Mouse (Mus musculus) E14TG2a.4 (cell line): Measurements from ENCODE around the gene Mrgpra6.

Experiments
- H3K27me3 ChIP-seq: 2 replicates; pipeline ENCODE4 v1.6.1; 2014; ENCODE audit warnings: low read length, control low read depth; ENCODE audit not compliant: insufficient read depth
- H3K36me3 ChIP-seq: 2 replicates; pipeline ENCODE4 v1.6.1; 2014; ENCODE audit warnings: low read length, control low read depth; ENCODE audit not compliant: insufficient read depth
- H3K4me1 ChIP-seq: replicated peaks from 2 replicates; pipeline ENCODE4 v1.6.1; 2014; ENCODE audit warnings: low read depth, low read length, control low read depth
- H3K4me3 ChIP-seq: replicated peaks from 2 replicates; pipeline ENCODE4 v1.5.1; 2014; ENCODE audit warnings: mild to moderate bottlenecking, low read length
- H3K9me3 ChIP-seq: 2 replicates; pipeline ENCODE4 v1.6.1; 2014; ENCODE audit warnings: low read length, control low read depth
- CTCF ChIP-seq: conservative IDR thresholded peaks from 2 replicates; pipeline ENCODE4 v1.5.1; 2014; ENCODE audit warnings: low read length
- NANOG ChIP-seq: IDR thresholded peaks from 2 replicates; pipeline ENCODE4 v1.6.1; 2014; ENCODE audit warnings: borderline replicate concordance, low read length, mixed read lengths
- POU5F1 ChIP-seq: IDR thresholded peaks from 2 replicates; pipeline ENCODE4 v1.6.1; 2014; ENCODE audit warnings: low read length, borderline replicate concordance

Gene Mrgpra6

DNA sequence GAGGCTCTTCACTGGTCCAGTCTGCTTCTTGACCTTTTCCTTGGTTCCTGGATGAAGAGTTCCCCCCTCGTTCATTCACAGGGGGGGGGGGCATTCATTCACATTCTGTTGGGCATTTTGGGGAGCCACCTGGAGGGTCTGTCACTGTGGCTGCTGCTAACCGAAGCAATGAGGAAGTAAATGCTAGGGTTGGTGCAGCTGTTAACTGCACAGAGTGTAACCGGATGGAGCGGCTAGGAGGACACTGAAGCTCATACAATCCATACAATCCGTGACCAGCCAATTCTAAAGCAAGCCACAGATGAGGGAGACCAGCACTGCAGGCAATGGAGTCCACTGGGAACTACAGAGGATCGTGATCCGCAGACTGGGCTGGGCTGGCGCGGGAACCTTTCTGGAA, 47.0 kb downstream of the Mrgpra6 start:
- TF ChIP-seq CTCF (no peak), NANOG (no peak), POU5F1 (no peak)
- Histone ChIP-seq H3K36me3 (no peaks in the 10 kb centered on the region), H3K9me3 (peaks cover 4% of the 10 kb centered on the region; the same call in 1 of the 2 replicates), H3K4me1 (peaks cover 21% of the 10 kb centered on the region), H3K27me3 (peaks cover 2% of the 10 kb centered on the region; the same call in 1 of the 2 replicates), H3K4me3 (no peak overlapping the region)

- Histone ChIP-seq H3K4me3 (no peak overlapping the region), H3K27me3 (peaks cover 4% of the 10 kb centered on the region; the same call in 1 of the 2 replicates), H3K9me3 (peaks cover 4% of the 10 kb centered on the region; the same call in 1 of the 2 replicates), H3K36me3 (no peaks in the 10 kb centered on the region), H3K4me1 (peaks cover 21% of the 10 kb centered on the region)
- TF ChIP-seq NANOG (no peak), POU5F1 (no peak), CTCF (no peak)
Observed at GRCm38 (mm10) chr7:47155849-47156248, 48.9 kb downstream of the Mrgpra6 start.

DNA sequence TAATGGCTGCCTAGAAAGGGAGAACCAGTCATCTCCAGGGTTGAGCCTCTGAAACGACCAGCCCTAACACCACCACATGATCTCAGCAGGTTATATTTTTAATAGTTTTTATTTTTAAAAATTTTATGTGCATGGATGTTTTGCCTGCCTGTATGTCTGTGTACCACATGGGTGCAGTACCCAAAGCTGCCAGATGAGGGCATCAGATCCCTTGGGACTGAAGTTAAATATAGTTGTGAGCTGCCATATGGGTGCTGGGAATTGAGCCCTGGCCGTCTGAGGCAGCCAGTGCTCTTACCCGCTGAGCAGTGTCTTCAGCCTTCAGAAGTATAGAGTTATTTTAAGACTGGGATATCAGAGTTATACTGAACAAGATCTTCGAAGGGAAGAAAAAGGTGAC, 49.3 kb downstream of the Mrgpra6 start:
- Histone ChIP-seq H3K4me3 (no peak overlapping the region), H3K9me3 (peaks cover under 1% of the 10 kb centered on the region; the same call in 1 of the 2 replicates), H3K27me3 (peaks cover 4% of the 10 kb centered on the region; the same call in 1 of the 2 replicates), H3K36me3 (no peaks in the 10 kb centered on the region), H3K4me1 (peaks cover 18% of the 10 kb centered on the region)
- TF ChIP-seq NANOG, result no peak
- TF ChIP-seq CTCF, result peak; percentile 62

GRCm38 (mm10) chr7:47150420-47151061, 54.2 kb downstream of the Mrgpra6 start:
- H3K9me3 ChIP-seq, result no peaks in the 10 kb centered on the region
- no peaks in the 10 kb centered on the region for H3K36me3 ChIP-seq
- H3K27me3 ChIP-seq, result peaks cover 4% of the 10 kb centered on the region; the same call in 1 of the 2 replicates
- TF ChIP-seq CTCF (peak; percentile 78), POU5F1 (no peak)
- no peak overlapping the region for H3K4me3 ChIP-seq
- peaks cover 6% of the 10 kb centered on the region for H3K4me1 ChIP-seq

- H3K36me3 ChIP-seq, result no peaks in the 10 kb centered on the region
- H3K27me3 ChIP-seq, result peaks cover 4% of the 10 kb centered on the region; the same call in 1 of the 2 replicates
Observed at GRCm38 (mm10) chr7:47148298-47148697, 56.4 kb downstream of the Mrgpra6 start.

DNA sequence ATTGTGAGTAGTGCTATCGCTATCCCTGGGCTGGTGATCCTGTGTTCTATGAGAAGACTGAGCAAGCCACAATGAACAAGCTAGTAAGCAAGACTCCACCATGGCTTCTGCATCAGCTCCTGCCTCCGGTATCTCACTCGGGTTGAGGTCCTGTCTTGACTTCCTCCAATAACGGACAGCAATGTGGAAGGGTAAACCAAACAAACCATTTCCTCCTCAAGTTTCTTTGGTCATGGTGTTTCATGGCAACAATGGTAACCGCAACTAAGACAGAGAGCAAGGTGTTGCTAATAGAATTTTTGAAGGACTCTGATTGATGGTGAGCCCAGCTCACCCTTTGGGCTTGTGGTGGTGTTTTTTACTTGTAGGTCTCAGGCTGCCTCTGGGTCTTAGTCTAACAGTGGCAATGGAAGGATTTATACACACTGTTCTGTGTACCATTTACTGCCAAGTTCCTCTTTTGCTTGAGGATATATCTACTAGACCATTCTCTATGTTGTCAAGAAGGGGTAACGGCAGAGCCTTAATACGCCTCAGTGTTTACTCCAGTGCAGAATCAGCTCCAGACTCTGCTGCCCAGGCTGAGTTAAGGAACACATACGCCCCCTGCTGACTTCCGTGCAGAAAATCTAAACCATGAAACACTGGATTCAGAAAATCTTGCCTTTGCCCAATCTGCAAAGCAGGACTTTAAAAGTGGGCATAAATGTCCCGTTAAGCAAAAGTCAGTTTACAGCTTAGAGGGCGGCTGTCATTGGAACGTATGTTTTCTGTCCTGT, 58.5 kb downstream of the Mrgpra6 start:
- Histone ChIP-seq H3K9me3 (no peaks in the 10 kb centered on the region), H3K4me3 (no peak overlapping the region), H3K4me1 (peaks cover 15% of the 10 kb centered on the region), H3K27me3 (no peaks in the 10 kb centered on the region), H3K36me3 (no peaks in the 10 kb centered on the region)
- TF ChIP-seq CTCF, result peak; percentile 39
- no peak for TF ChIP-seq NANOG

More at GRCm38 (mm10) chr7:47148298-47148697, 56.4 kb downstream of the Mrgpra6 start:
- Histone ChIP-seq H3K9me3 (no peaks in the 10 kb centered on the region), H3K4me3 (no peak overlapping the region), H3K4me1 (peaks cover 15% of the 10 kb centered on the region)
- TF ChIP-seq NANOG (no peak), POU5F1 (no peak), CTCF (no peak)

- Histone ChIP-seq H3K9me3 (no peaks in the 10 kb centered on the region), H3K4me1 (peaks cover 14% of the 10 kb centered on the region), H3K36me3 (no peaks in the 10 kb centered on the region), H3K4me3 (no peak overlapping the region), H3K27me3 (no peaks in the 10 kb centered on the region)
- no peak for TF ChIP-seq CTCF
- peak; percentile 95 for TF ChIP-seq NANOG
- no peak for TF ChIP-seq POU5F1
Observed at GRCm38 (mm10) chr7:47144299-47144698, 60.4 kb downstream of the Mrgpra6 start.

- TF ChIP-seq NANOG, result no peak
- TF ChIP-seq CTCF, result no peak
- no peak for TF ChIP-seq POU5F1
- Histone ChIP-seq H3K4me1 (peaks cover 9% of the 10 kb centered on the region), H3K9me3 (no peaks in the 10 kb centered on the region), H3K36me3 (no peaks in the 10 kb centered on the region), H3K4me3 (no peak overlapping the region), H3K27me3 (peaks cover 14% of the 10 kb centered on the region)
Observed at GRCm38 (mm10) chr7:47139823-47140325, 64.8 kb downstream of the Mrgpra6 start.
